Mouse (Mus musculus) brain, embryonic 14.5 days (tissue): ENCODE measurements around the gene Hpse.

Experiments used
- CTCF ChIP-seq: fragments of 200-500 bp; IDR thresholded peaks from 2 replicates; pipeline ENCODE4 v1.5.1; 2012; ENCODE audit warnings: inconsistent platforms, mild to moderate bottlenecking, moderate library complexity, borderline replicate concordance; ENCODE audit not compliant: insufficient read depth, insufficient read length; ENCODE audit errors: extremely low read depth
- POLR2A ChIP-seq: fragments of 200-500 bp; IDR thresholded peaks from 2 replicates; pipeline ENCODE4 v1.6.1; 2012; ENCODE audit warnings: mild to moderate bottlenecking, inconsistent platforms, borderline replicate concordance; ENCODE audit not compliant: poor library complexity, insufficient read depth, insufficient read length, severe bottlenecking; ENCODE audit errors: extremely low read depth

DNA sequence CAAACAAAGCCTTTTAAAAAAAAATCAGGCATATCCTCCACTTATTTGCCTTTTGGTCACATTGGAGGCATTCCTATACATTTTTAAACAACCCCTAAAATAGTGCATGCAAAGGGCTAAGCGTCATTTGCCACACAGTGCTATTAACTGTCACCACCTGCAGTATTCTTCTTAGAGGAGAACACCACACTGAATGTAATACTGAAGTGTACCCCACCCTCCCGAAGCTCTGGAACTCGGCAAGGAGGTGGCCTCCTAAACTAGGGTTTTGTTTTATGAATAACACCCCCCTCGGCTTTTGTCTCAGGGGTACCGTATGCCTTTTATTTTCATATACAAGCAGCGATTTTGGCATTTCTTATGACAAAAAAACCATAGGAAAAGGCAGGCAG, 39.0 kb downstream of the Hpse start:
- TF ChIP-seq CTCF (no peak), POLR2A (no peak)
